Mouse (Mus musculus): ENCODE data around the gene Hgfac.

- no peak for TF ChIP-seq POLR2A (IDR thresholded peaks at IDR 0.05; ENCODE audit: low read depth, low read length)
- TF ChIP-seq CTCF (IDR thresholded peaks at IDR 0.05; ENCODE audit: extremely low read depth, insufficient read length, insufficient replicate concordance, low read depth, low read length) = no peak
Observed at GRCm38 (mm10) chr5:35004769-35005168, 36.5 kb upstream of the Hgfac start.
